Mouse (Mus musculus): ENCODE measurements at regions not wholly inside any gene's neighbourhood (a gene's known extent, or its start where the extent isn't known, plus 50 kb on each side); places are given as distances from the start of the nearest gene placed in this dataset.

GRCm38 (mm10) chr2:159430577-159431329, 636.1 kb downstream of the Dhx35 start:
- H3K36me3 ChIP-seq (ENCODE audit: control insufficient read depth, insufficient read depth, low read length, poor library complexity, severe bottlenecking) = no peaks in the 10 kb centered on the region
- H3K27me3 ChIP-seq (ENCODE audit: control insufficient read depth, insufficient read depth, low read length, poor library complexity, severe bottlenecking) = no peaks in the 10 kb centered on the region
- DNase-seq (ENCODE audit: low read depth, low spot score) = no peak

- DNase-seq (ENCODE audit: low read depth, low spot score) = no peak
- no peaks in the 10 kb centered on the region for H3K27me3 ChIP-seq (ENCODE audit: control insufficient read depth, insufficient read depth, low read length, poor library complexity, severe bottlenecking)
- H3K36me3 ChIP-seq (ENCODE audit: control insufficient read depth, insufficient read depth, low read length, poor library complexity, severe bottlenecking) = no peaks in the 10 kb centered on the region
These were observed 644.4 kb downstream of the Dhx35 start for GRCm38 (mm10) chr2:159438961-159439360.

- H3K36me3 ChIP-seq (ENCODE audit: control insufficient read depth, insufficient read depth, low read length, poor library complexity, severe bottlenecking) = no peaks in the 10 kb centered on the region
- no peak for DNase-seq (ENCODE audit: low read depth, low spot score)
- no peaks in the 10 kb centered on the region for H3K27me3 ChIP-seq (ENCODE audit: control insufficient read depth, insufficient read depth, low read length, poor library complexity, severe bottlenecking)
These were observed 649.0 kb downstream of the Dhx35 start for GRCm38 (mm10) chr2:159443581-159443980.

- DNase-seq (ENCODE audit: low read depth, low spot score) = no peak
- Histone ChIP-seq H3K36me3 (ENCODE audit: control insufficient read depth, insufficient read depth, low read length, poor library complexity, severe bottlenecking) (no peaks in the 10 kb centered on the region), H3K27me3 (ENCODE audit: control insufficient read depth, insufficient read depth, low read length, poor library complexity, severe bottlenecking) (no peaks in the 10 kb centered on the region)
These were observed 651.8 kb downstream of the Dhx35 start for GRCm38 (mm10) chr2:159446434-159446833.

GRCm38 (mm10) chr2:159446886-159447285, 652.3 kb downstream of the Dhx35 start:
- Histone ChIP-seq H3K27me3 (ENCODE audit: control insufficient read depth, insufficient read depth, low read length, poor library complexity, severe bottlenecking) (no peaks in the 10 kb centered on the region), H3K36me3 (ENCODE audit: control insufficient read depth, insufficient read depth, low read length, poor library complexity, severe bottlenecking) (no peaks in the 10 kb centered on the region)
- DNase-seq (ENCODE audit: low read depth, low spot score) = no peak

- H3K27me3 ChIP-seq (ENCODE audit: control insufficient read depth, insufficient read depth, low read length, poor library complexity, severe bottlenecking) = no peaks in the 10 kb centered on the region
- no peak for DNase-seq (ENCODE audit: low read depth, low spot score)
- H3K36me3 ChIP-seq (ENCODE audit: control insufficient read depth, insufficient read depth, low read length, poor library complexity, severe bottlenecking) = no peaks in the 10 kb centered on the region
These were observed 654.4 kb downstream of the Dhx35 start for GRCm38 (mm10) chr2:159448976-159449375.

- H3K36me3 ChIP-seq (ENCODE audit: control insufficient read depth, insufficient read depth, low read length, poor library complexity, severe bottlenecking) = no peaks in the 10 kb centered on the region
- DNase-seq (ENCODE audit: low read depth, low spot score) = no peak
- H3K27me3 ChIP-seq (ENCODE audit: control insufficient read depth, insufficient read depth, low read length, poor library complexity, severe bottlenecking) = no peaks in the 10 kb centered on the region
These were observed 656.8 kb downstream of the Dhx35 start for GRCm38 (mm10) chr2:159451439-159451838.

GRCm38 (mm10) chr2:159481399-159482080, 686.9 kb downstream of the Dhx35 start:
- no peak for DNase-seq (ENCODE audit: low read depth, low spot score)
- no peaks in the 10 kb centered on the region for H3K36me3 ChIP-seq (ENCODE audit: control insufficient read depth, insufficient read depth, low read length, poor library complexity, severe bottlenecking)
- no peaks in the 10 kb centered on the region; the same call in 1 of the 2 replicates for H3K27me3 ChIP-seq (ENCODE audit: control insufficient read depth, insufficient read depth, low read length, poor library complexity, severe bottlenecking)

- H3K36me3 ChIP-seq (ENCODE audit: control insufficient read depth, insufficient read depth, low read length, poor library complexity, severe bottlenecking) = no peaks in the 10 kb centered on the region
- DNase-seq (ENCODE audit: low read depth, low spot score) = no peak
- no peaks in the 10 kb centered on the region for H3K27me3 ChIP-seq (ENCODE audit: control insufficient read depth, insufficient read depth, low read length, poor library complexity, severe bottlenecking)
These were observed 696.5 kb downstream of the Dhx35 start for GRCm38 (mm10) chr2:159491090-159491489.

- no peaks in the 10 kb centered on the region for H3K27me3 ChIP-seq (ENCODE audit: control insufficient read depth, insufficient read depth, low read length, poor library complexity, severe bottlenecking)
- DNase-seq (ENCODE audit: low read depth, low spot score) = no peak
- no peaks in the 10 kb centered on the region for H3K36me3 ChIP-seq (ENCODE audit: control insufficient read depth, insufficient read depth, low read length, poor library complexity, severe bottlenecking)
These were observed 704.1 kb downstream of the Dhx35 start for GRCm38 (mm10) chr2:159498691-159499090.

- Histone ChIP-seq H3K27me3 (ENCODE audit: control insufficient read depth, insufficient read depth, low read length, poor library complexity, severe bottlenecking) (no peaks in the 10 kb centered on the region), H3K36me3 (ENCODE audit: control insufficient read depth, insufficient read depth, low read length, poor library complexity, severe bottlenecking) (no peaks in the 10 kb centered on the region)
- DNase-seq (ENCODE audit: low read depth, low spot score) = no peak
These were observed 706.4 kb downstream of the Dhx35 start for GRCm38 (mm10) chr2:159501039-159501438.

- no peak for DNase-seq (ENCODE audit: low read depth, low spot score)
- no peaks in the 10 kb centered on the region for H3K27me3 ChIP-seq (ENCODE audit: control insufficient read depth, insufficient read depth, low read length, poor library complexity, severe bottlenecking)
- no peaks in the 10 kb centered on the region for H3K36me3 ChIP-seq (ENCODE audit: control insufficient read depth, insufficient read depth, low read length, poor library complexity, severe bottlenecking)
These were observed 724.5 kb downstream of the Dhx35 start for GRCm38 (mm10) chr2:159519066-159519465.

GRCm38 (mm10) chr2:159523739-159524138, 729.1 kb downstream of the Dhx35 start:
- no peak for DNase-seq (ENCODE audit: low read depth, low spot score)
- Histone ChIP-seq H3K27me3 (ENCODE audit: control insufficient read depth, insufficient read depth, low read length, poor library complexity, severe bottlenecking) (no peaks in the 10 kb centered on the region), H3K36me3 (ENCODE audit: control insufficient read depth, insufficient read depth, low read length, poor library complexity, severe bottlenecking) (no peaks in the 10 kb centered on the region)

- H3K27me3 ChIP-seq (ENCODE audit: control insufficient read depth, insufficient read depth, low read length, poor library complexity, severe bottlenecking) = no peaks in the 10 kb centered on the region
- DNase-seq (ENCODE audit: low read depth, low spot score) = no peak
- H3K36me3 ChIP-seq (ENCODE audit: control insufficient read depth, insufficient read depth, low read length, poor library complexity, severe bottlenecking) = no peaks in the 10 kb centered on the region
These were observed 740.3 kb downstream of the Dhx35 start for GRCm38 (mm10) chr2:159534951-159535350.

- Histone ChIP-seq H3K36me3 (ENCODE audit: control insufficient read depth, insufficient read depth, low read length, poor library complexity, severe bottlenecking) (no peaks in the 10 kb centered on the region), H3K27me3 (ENCODE audit: control insufficient read depth, insufficient read depth, low read length, poor library complexity, severe bottlenecking) (no peaks in the 10 kb centered on the region)
- DNase-seq (ENCODE audit: low read depth, low spot score) = no peak
These were observed 744.7 kb downstream of the Dhx35 start for GRCm38 (mm10) chr2:159539261-159539660.

Data from splenic B cell, adult 2 months (primary cell).